Mouse (Mus musculus): ENCODE results near the gene Tbrg4. TPM values are rescaled to one million over a fixed set of nuclear protein-coding genes. Genes with fewer than 3 reads are reported as not detected.

Tbrg4 gene
- 30.6 and 33.4 TPM in 2 replicates for polyA plus RNA-seq (2014; fragmentation: Nextera tagmentation; extraction: Ambion mirVana)

GRCm38 (mm10) chr11:6625478-6626387 lies at the start of gene Tbrg4:
Gene Tbrg4, minus strand, starts transcription at chr11:6626067.
- Histone ChIP-seq H3K4me1 (ENCODE audit: control insufficient read depth, insufficient read depth, low read length) (peaks cover 19% of the 10 kb centered on the region), H3K27ac (ENCODE audit: low read depth, low read length) (peak within 1 kb of the TSS; percentile 89), H3K9me3 (ENCODE audit: control insufficient read depth, low read length) (no peaks in the 10 kb centered on the region), H3K27me3 (ENCODE audit: control insufficient read depth, insufficient read depth, low read length) (no peaks in the 10 kb centered on the region), H3K36me3 (ENCODE audit: control insufficient read depth, insufficient read depth, low read length) (peaks cover 15% of the 10 kb centered on the region), H3K9ac (replicated peaks; ENCODE audit: low read depth, low read length) (peak within 1 kb of the TSS; percentile 61), H3K4me3 (ENCODE audit: low read depth, low read length) (peak within 1 kb of the TSS; percentile 68), H3K4me2 (ENCODE audit: low read depth, low read length) (peak within 1 kb of the TSS; percentile 89)
- under 1% methylated on average over 66 of the region's 66 CpGs for WGBS
- peak; percentile 95 for ATAC-seq (ENCODE audit: low read depth)

GRCm38 (mm10) chr11:6675402-6675801 lies 49.5 kb upstream of the Tbrg4 start:
- Histone ChIP-seq H3K9ac (replicated peaks; ENCODE audit: low read depth, low read length) (no peak overlapping the region), H3K4me3 (ENCODE audit: low read depth, low read length) (no peak overlapping the region), H3K4me1 (ENCODE audit: control insufficient read depth, insufficient read depth, low read length) (no peaks in the 10 kb centered on the region), H3K9me3 (ENCODE audit: control insufficient read depth, low read length) (no peaks in the 10 kb centered on the region), H3K4me2 (ENCODE audit: low read depth, low read length) (no peak overlapping the region), H3K27ac (ENCODE audit: low read depth, low read length) (no peak overlapping the region), H3K27me3 (ENCODE audit: control insufficient read depth, insufficient read depth, low read length) (no peaks in the 10 kb centered on the region), H3K36me3 (ENCODE audit: control insufficient read depth, insufficient read depth, low read length) (no peaks in the 10 kb centered on the region)
- WGBS = 65% methylated on average over 7 of the region's 7 CpGs
- no peak for ATAC-seq (ENCODE audit: low read depth)

GRCm38 (mm10) chr11:6674701-6675100 lies 48.8 kb upstream of the Tbrg4 start:
- Histone ChIP-seq H3K27ac (ENCODE audit: low read depth, low read length) (no peak overlapping the region), H3K4me3 (ENCODE audit: low read depth, low read length) (no peak overlapping the region), H3K9ac (replicated peaks; ENCODE audit: low read depth, low read length) (no peak overlapping the region), H3K36me3 (ENCODE audit: control insufficient read depth, insufficient read depth, low read length) (no peaks in the 10 kb centered on the region), H3K4me1 (ENCODE audit: control insufficient read depth, insufficient read depth, low read length) (no peaks in the 10 kb centered on the region), H3K9me3 (ENCODE audit: control insufficient read depth, low read length) (no peaks in the 10 kb centered on the region), H3K4me2 (ENCODE audit: low read depth, low read length) (no peak overlapping the region), H3K27me3 (ENCODE audit: control insufficient read depth, insufficient read depth, low read length) (no peaks in the 10 kb centered on the region)
- ATAC-seq (ENCODE audit: low read depth) = no peak
- WGBS = 96% methylated on average over 9 of the region's 9 CpGs

GRCm38 (mm10) chr11:6670826-6671225 lies 45.0 kb upstream of the Tbrg4 start:
- H3K9me3 ChIP-seq (ENCODE audit: control insufficient read depth, low read length) = no peaks in the 10 kb centered on the region
- no peak overlapping the region for H3K4me2 ChIP-seq (ENCODE audit: low read depth, low read length)
- H3K4me3 ChIP-seq (ENCODE audit: low read depth, low read length) = no peak overlapping the region
- H3K27ac ChIP-seq (ENCODE audit: low read depth, low read length) = no peak overlapping the region
- no peaks in the 10 kb centered on the region for H3K4me1 ChIP-seq (ENCODE audit: control insufficient read depth, insufficient read depth, low read length)
- H3K9ac ChIP-seq (replicated peaks; ENCODE audit: low read depth, low read length) = no peak overlapping the region
- ATAC-seq (ENCODE audit: low read depth) = no peak
- no peaks in the 10 kb centered on the region for H3K36me3 ChIP-seq (ENCODE audit: control insufficient read depth, insufficient read depth, low read length)
- 86% methylated on average over 4 of the region's 4 CpGs for WGBS
- H3K27me3 ChIP-seq (ENCODE audit: control insufficient read depth, insufficient read depth, low read length) = no peaks in the 10 kb centered on the region

- Histone ChIP-seq H3K4me1 (ENCODE audit: control insufficient read depth, insufficient read depth, low read length) (no peaks in the 10 kb centered on the region), H3K4me2 (ENCODE audit: low read depth, low read length) (no peak overlapping the region), H3K27ac (ENCODE audit: low read depth, low read length) (no peak overlapping the region), H3K36me3 (ENCODE audit: control insufficient read depth, insufficient read depth, low read length) (no peaks in the 10 kb centered on the region), H3K9me3 (ENCODE audit: control insufficient read depth, low read length) (no peaks in the 10 kb centered on the region), H3K4me3 (ENCODE audit: low read depth, low read length) (no peak overlapping the region), H3K9ac (replicated peaks; ENCODE audit: low read depth, low read length) (no peak overlapping the region), H3K27me3 (ENCODE audit: control insufficient read depth, insufficient read depth, low read length) (no peaks in the 10 kb centered on the region)
- 46% methylated on average over 2 of the region's 2 CpGs for WGBS
- ATAC-seq (ENCODE audit: low read depth) = no peak
Measured at GRCm38 (mm10) chr11:6670044-6670443, 44.2 kb upstream of the Tbrg4 start.

- H3K4me1 ChIP-seq (ENCODE audit: control insufficient read depth, insufficient read depth, low read length) = no peaks in the 10 kb centered on the region
- no peak overlapping the region for H3K27ac ChIP-seq (ENCODE audit: low read depth, low read length)
- no peaks in the 10 kb centered on the region for H3K27me3 ChIP-seq (ENCODE audit: control insufficient read depth, insufficient read depth, low read length)
- no peaks in the 10 kb centered on the region for H3K36me3 ChIP-seq (ENCODE audit: control insufficient read depth, insufficient read depth, low read length)
- WGBS = 18% methylated on average over 9 of the region's 9 CpGs
- ATAC-seq (ENCODE audit: low read depth) = no peak
- H3K4me2 ChIP-seq (ENCODE audit: low read depth, low read length) = no peak overlapping the region
- no peaks in the 10 kb centered on the region for H3K9me3 ChIP-seq (ENCODE audit: control insufficient read depth, low read length)
- H3K4me3 ChIP-seq (ENCODE audit: low read depth, low read length) = no peak overlapping the region
- H3K9ac ChIP-seq (replicated peaks; ENCODE audit: low read depth, low read length) = no peak overlapping the region
Measured at GRCm38 (mm10) chr11:6669041-6669440, 43.2 kb upstream of the Tbrg4 start.

GRCm38 (mm10) chr11:6666634-6667033 lies 40.8 kb upstream of the Tbrg4 start:
- ATAC-seq (ENCODE audit: low read depth) = no peak
- H3K27me3 ChIP-seq (ENCODE audit: control insufficient read depth, insufficient read depth, low read length) = no peaks in the 10 kb centered on the region
- H3K4me3 ChIP-seq (ENCODE audit: low read depth, low read length) = no peak overlapping the region
- 93% methylated on average over 2 of the region's 2 CpGs for WGBS
- no peaks in the 10 kb centered on the region for H3K9me3 ChIP-seq (ENCODE audit: control insufficient read depth, low read length)
- no peak overlapping the region for H3K27ac ChIP-seq (ENCODE audit: low read depth, low read length)
- H3K4me2 ChIP-seq (ENCODE audit: low read depth, low read length) = no peak overlapping the region
- no peak overlapping the region for H3K9ac ChIP-seq (replicated peaks; ENCODE audit: low read depth, low read length)
- H3K4me1 ChIP-seq (ENCODE audit: control insufficient read depth, insufficient read depth, low read length) = no peaks in the 10 kb centered on the region
- H3K36me3 ChIP-seq (ENCODE audit: control insufficient read depth, insufficient read depth, low read length) = no peaks in the 10 kb centered on the region

GRCm38 (mm10) chr11:6661206-6661605 lies 35.3 kb upstream of the Tbrg4 start:
- H3K4me1 ChIP-seq (ENCODE audit: control insufficient read depth, insufficient read depth, low read length) = peaks cover 9% of the 10 kb centered on the region; the same call in 1 of the 2 replicates
- no peak overlapping the region for H3K9ac ChIP-seq (replicated peaks; ENCODE audit: low read depth, low read length)
- H3K27ac ChIP-seq (ENCODE audit: low read depth, low read length) = no peak overlapping the region
- no peak for ATAC-seq (ENCODE audit: low read depth)
- no peak overlapping the region for H3K4me2 ChIP-seq (ENCODE audit: low read depth, low read length)
- WGBS = 40% methylated on average over 14 of the region's 14 CpGs
- H3K27me3 ChIP-seq (ENCODE audit: control insufficient read depth, insufficient read depth, low read length) = no peaks in the 10 kb centered on the region
- H3K4me3 ChIP-seq (ENCODE audit: low read depth, low read length) = no peak overlapping the region
- H3K36me3 ChIP-seq (ENCODE audit: control insufficient read depth, insufficient read depth, low read length) = no peaks in the 10 kb centered on the region
- H3K9me3 ChIP-seq (ENCODE audit: control insufficient read depth, low read length) = no peaks in the 10 kb centered on the region

- under 1% methylated on average over 18 of the region's 18 CpGs for WGBS
- H3K4me1 ChIP-seq (ENCODE audit: control insufficient read depth, insufficient read depth, low read length) = peaks cover 9% of the 10 kb centered on the region; the same call in 1 of the 2 replicates
- ATAC-seq (ENCODE audit: low read depth) = peak; percentile 77
- H3K27ac ChIP-seq (ENCODE audit: low read depth, low read length) = no peak within 1 kb of the TSS
- peak within 1 kb of the TSS; percentile 42 for H3K9ac ChIP-seq (replicated peaks; ENCODE audit: low read depth, low read length)
- no peaks in the 10 kb centered on the region for H3K27me3 ChIP-seq (ENCODE audit: control insufficient read depth, insufficient read depth, low read length)
- peak within 1 kb of the TSS; percentile 37 for H3K4me3 ChIP-seq (ENCODE audit: low read depth, low read length)
- no peaks in the 10 kb centered on the region for H3K9me3 ChIP-seq (ENCODE audit: control insufficient read depth, low read length)
- H3K36me3 ChIP-seq (ENCODE audit: control insufficient read depth, insufficient read depth, low read length) = no peaks in the 10 kb centered on the region
- peak within 1 kb of the TSS; percentile 75 for H3K4me2 ChIP-seq (ENCODE audit: low read depth, low read length)
Measured at GRCm38 (mm10) chr11:6658271-6658670, 32.4 kb upstream of the Tbrg4 start, which contains the start of gene Ramp3. Gene Ramp3, plus strand, starts transcription at chr11:6658521.
